9 mouse cellular contexts compared by ENCODE assay signal in the genomic region with DNA sequence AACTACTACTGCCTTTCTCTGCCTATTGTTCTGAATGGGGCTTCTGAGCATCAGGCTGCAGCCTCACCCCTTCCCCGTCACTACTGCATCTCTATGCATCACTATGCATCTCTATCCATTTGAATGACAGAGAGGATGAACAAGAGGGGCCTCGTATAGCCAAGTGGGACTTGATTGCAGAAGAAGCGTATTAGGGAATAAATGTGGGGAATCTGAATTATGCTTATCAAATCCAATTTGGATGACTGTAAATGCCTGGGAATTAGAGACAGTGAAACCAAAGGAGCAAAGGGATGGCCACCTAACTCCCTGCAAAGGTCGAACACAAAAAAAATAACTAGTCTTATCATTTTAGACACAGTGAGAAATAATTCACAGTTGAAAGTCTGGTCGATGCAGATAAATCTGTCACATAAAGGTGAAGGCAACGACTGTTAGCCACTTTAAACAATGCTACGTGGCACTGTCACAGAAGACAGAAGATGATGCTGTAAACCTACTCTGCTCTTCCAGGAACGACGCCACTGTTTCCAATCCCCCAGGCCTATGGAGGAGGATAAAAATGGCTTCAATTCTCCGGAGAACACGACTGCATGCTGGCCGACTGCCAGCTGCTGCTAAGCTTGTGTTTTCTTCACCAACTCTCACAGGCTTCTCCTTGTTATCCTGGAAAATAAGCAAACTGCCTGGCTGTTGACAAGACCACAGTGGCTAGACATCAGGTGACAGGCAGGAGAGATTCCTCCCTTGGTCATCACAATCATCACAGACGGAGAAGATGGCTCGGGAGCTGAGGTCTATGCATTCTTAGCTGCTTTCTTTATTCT.
A peak's percentile ranks its signal among the peaks of the same experiment; 100 is the strongest.
DNase-seq lines count a peak whose midpoint lies in the region; ATAC-seq and TF ChIP-seq lines count a peak whose summit lies in the region.
"Had no signal": no experiment of that assay in that cellular context is flagged by ENCODE, and none has a peak within 500 bp of the region (broad histone marks: within the 10 kb centered on the region; RNA-seq: fewer than 3 reads in every experiment).

No protein-coding gene starts in this region.

- no peak for TF ChIP-seq EP300 in heart, adult 2 months (IDR thresholded peaks at IDR 0.05; ENCODE audit: insufficient read depth, low read depth, low read length)

- no peak overlapping the region for H3K9ac ChIP-seq in heart, adult 2 months (ENCODE audit: low read depth, low read length)
- H3K9ac ChIP-seq in hindbrain, postnatal 0 days (replicated peaks; ENCODE audit: low read length), result 0 out of 2 replicates have a peak overlapping the region, but pooled peaks have one; percentile 2
- H3K9ac ChIP-seq: limb, embryonic 15.5 days had no signal

- DNase-seq in heart, adult 11 months, result peak; percentile 84
- DNase-seq in heart, adult 2 months, result no peak
- DNase-seq in retina, postnatal 1 day, result peak; percentile 14
- DNase-seq in retina, embryonic 14.5 days (ENCODE audit: low spot score), result no peak
- peak; percentile 74 for DNase-seq in hindbrain, postnatal 0 days (ENCODE audit: low spot score)
- DNase-seq in right cerebral cortex, postnatal 10 days (ENCODE audit: low spot score in 2 of 2), result peak; percentile 74 to 75
- no peak for DNase-seq in spleen, postnatal 10 days (ENCODE audit: low spot score in 2 of 2)
- DNase-seq in cerebellum, adult 11 months, result no peak

- no peak for TF ChIP-seq POLR2A in heart, adult 2 months (IDR thresholded peaks at IDR 0.05; ENCODE audit: insufficient read depth, low read depth, low read length)

- H3K4me2 ChIP-seq in hindbrain, postnatal 0 days (ENCODE audit: low read depth, low read length), result peak overlapping the region; percentile 27; the same call in 1 of the 2 replicates
- H3K4me2 ChIP-seq: limb, embryonic 15.5 days had no signal

- no peaks in the 10 kb centered on the region for H3K27me3 ChIP-seq in heart, adult 2 months (ENCODE audit: control insufficient read depth, insufficient read depth, low read length)
- H3K27me3 ChIP-seq in hindbrain, postnatal 0 days (ENCODE audit: insufficient read depth, low read length), result no peaks in the 10 kb centered on the region
- H3K27me3 ChIP-seq: limb, embryonic 15.5 days had no signal

- no peak overlapping the region for H3K4me3 ChIP-seq in heart, adult 2 months
- no peak overlapping the region for H3K4me3 ChIP-seq in hindbrain, postnatal 0 days (ENCODE audit: low read length)
- H3K4me3 ChIP-seq: limb, embryonic 15.5 days had no signal

- no peaks in the 10 kb centered on the region for H3K79me2 ChIP-seq in heart, adult 2 months (replicated peaks; ENCODE audit: control insufficient read depth, insufficient read depth, low read length)

- no peaks in the 10 kb centered on the region for H3K36me3 ChIP-seq in heart, adult 2 months (ENCODE audit: control insufficient read depth, insufficient read depth, low read length)
- H3K36me3 ChIP-seq in hindbrain, postnatal 0 days (ENCODE audit: insufficient read depth, low read length), result no peaks in the 10 kb centered on the region
- H3K36me3 ChIP-seq: limb, embryonic 15.5 days had no signal

- peak; percentile 64; the same call in 1 of the 2 replicates for ATAC-seq in hindbrain, postnatal 0 days

- intact Hi-C loops in heart, adult 2 months (cut with DNase I), result no loop called here

- TF ChIP-seq CTCF in heart, adult 2 months (IDR thresholded peaks at IDR 0.05), result no peak
- no peak for TF ChIP-seq CTCF in hindbrain, postnatal 0 days (IDR thresholded peaks at IDR 0.05; ENCODE audit: low read depth)

- H3K9me3 ChIP-seq in hindbrain, postnatal 0 days (ENCODE audit: low read length), result no peaks in the 10 kb centered on the region
- H3K9me3 ChIP-seq: limb, embryonic 15.5 days had no signal

- no peaks in the 10 kb centered on the region for H3K4me1 ChIP-seq in heart, adult 2 months (ENCODE audit: control insufficient read depth, insufficient read depth, low read length)
- H3K4me1 ChIP-seq in hindbrain, postnatal 0 days (ENCODE audit: insufficient read depth, low read length), result 0 out of 2 replicates have a peak, but pooled peaks cover 8% of the 10 kb centered on the region

- 25% methylated on average over 14 of the region's 14 CpGs for WGBS in heart, adult 2 months
- 29% methylated on average over 14 of the region's 14 CpGs for WGBS in hindbrain, postnatal 0 days

- no peak overlapping the region for H3K27ac ChIP-seq in heart, adult 2 months
- peak overlapping the region; percentile 36; the same call in 1 of the 2 replicates for H3K27ac ChIP-seq in hindbrain, postnatal 0 days
- H3K27ac ChIP-seq: limb, embryonic 15.5 days had no signal

Comparison
In these comparisons a context has a peak if more than half of its experiments do, and no peak if none do; other contexts are left out.
1. DNase-seq: peak in heart, adult 11 months (single experiment), retina, postnatal 1 day (single experiment), hindbrain, postnatal 0 days (single experiment) and right cerebral cortex, postnatal 10 days (2 of 2); none in heart, adult 2 months (0 of 2), retina, embryonic 14.5 days (single experiment), spleen, postnatal 10 days (0 of 2) and cerebellum, adult 11 months (single experiment).